Mouse (Mus musculus) liver, embryonic 16.5 days (tissue): ENCODE results near the gene Mecom. TPM values are rescaled to one million over a fixed set of nuclear protein-coding genes. Genes with fewer than 3 reads are reported as not detected.

Experiments
- ATAC-seq: fragments of 200-750 bp; cut with Nextera tagmentation; 2 replicates; pipeline ENCODE4 v1.8.0; 2017; ENCODE audit warnings: low read depth, mild to moderate bottlenecking, moderate number of reproducible peaks, moderate library complexity
- H3K27ac ChIP-seq: fragments of 300-500 bp; sonication (generic); 2 replicates; pipeline ENCODE4 v1.5.1; 2014; ENCODE audit warnings: mild to moderate bottlenecking, low read length
- H3K27me3 ChIP-seq: fragments of 300-500 bp; sonication (generic); 2 replicates; pipeline ENCODE4 v1.6.1; 2014; ENCODE audit warnings: low read depth, low read length, mixed read lengths; ENCODE audit not compliant: control insufficient read depth, insufficient read depth
- H3K36me3 ChIP-seq: fragments of 300-500 bp; sonication (generic); 2 replicates; pipeline ENCODE4 v1.6.1; 2014; ENCODE audit warnings: mild to moderate bottlenecking; ENCODE audit not compliant: control insufficient read depth, insufficient read depth
- H3K4me1 ChIP-seq: fragments of 300-500 bp; sonication (generic); 2 replicates; pipeline ENCODE4 v1.6.1; 2014; ENCODE audit warnings: low read depth, low read length, mixed read lengths; ENCODE audit not compliant: control insufficient read depth
- H3K4me2 ChIP-seq: fragments of 300-500 bp; sonication (generic); 2 replicates; pipeline ENCODE4 v1.6.1; 2014; ENCODE audit warnings: low read depth, low read length, mixed read lengths
- H3K4me3 ChIP-seq: fragments of 300-500 bp; sonication (generic); 2 replicates; pipeline ENCODE4 v1.5.1; 2014; ENCODE audit warnings: low read depth, mild to moderate bottlenecking, low read length
- H3K9ac ChIP-seq: fragments of 300-500 bp; sonication (generic); 2 replicates; pipeline ENCODE4 v1.6.1; 2014; ENCODE audit warnings: low read depth, low read length
- H3K9me3 ChIP-seq: fragments of 300-500 bp; sonication (generic); replicated peaks from 2 replicates; pipeline ENCODE4 v1.6.1; 2016; ENCODE audit warnings: low read length; ENCODE audit not compliant: control insufficient read depth
- WGBS: fragments of 180-500 bp; shearing (Covaris S2); extraction: QIAGEN DNeasy Blood & Tissue Kit; methylation state at CpG from one replicate; pipeline ENCODE4 v1.1.7; 2014; ENCODE audit not compliant: insufficient replicate concordance; 5-methylcytosine and 5-hydroxymethylcytosine counted together
- polyA plus RNA-seq: library from polyadenylated mRNA; unstranded; fragments of >200 nt; fragmentation: Nextera tagmentation; extraction: Ambion mirVana; gene quantifications from 2 replicates; pipeline ENCODE4 v1.2.1, GENCODE M21; 2015

Mecom gene
- polyA plus RNA-seq, 1 experiment from 2014 or later = 1.0 TPM

DNA sequence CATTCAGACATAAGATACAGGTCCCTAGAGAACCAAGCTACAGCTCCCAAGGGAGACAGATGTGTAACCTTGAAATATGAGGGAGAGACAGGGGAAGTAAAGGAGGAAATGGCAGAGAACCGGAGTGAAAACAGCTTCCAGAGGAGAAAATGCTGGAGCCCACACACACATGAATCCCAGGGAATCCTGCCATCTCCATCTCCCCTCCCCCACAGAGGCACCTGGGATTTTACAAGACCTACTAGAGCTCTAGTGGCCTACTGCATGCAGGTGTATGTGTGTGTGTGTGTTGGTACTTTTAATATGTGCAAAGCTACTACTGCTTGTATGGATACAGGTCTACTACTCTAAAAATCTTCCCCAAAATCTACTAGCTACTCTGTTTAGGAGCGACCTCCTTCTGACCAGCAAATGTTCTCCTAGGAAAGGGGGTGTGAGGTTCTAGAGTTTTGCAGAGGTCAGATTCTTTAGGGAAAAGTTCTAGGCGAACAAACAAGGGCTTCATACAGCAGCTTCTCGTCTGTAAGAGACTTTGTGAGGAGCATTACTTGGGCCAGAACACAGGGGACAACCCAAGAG, 36.7 kb downstream of the Mecom start:
- Histone ChIP-seq H3K4me2 (no peak overlapping the region), H3K4me1 (peaks cover 5% of the 10 kb centered on the region), H3K9ac (no peak overlapping the region), H3K4me3 (no peak overlapping the region), H3K36me3 (no peaks in the 10 kb centered on the region), H3K27me3 (peaks cover 98% of the 10 kb centered on the region), H3K9me3 (no peaks in the 10 kb centered on the region), H3K27ac (no peak overlapping the region)
- WGBS = 21% methylated on average over 4 of the region's 4 CpGs
- ATAC-seq = no peak

DNA sequence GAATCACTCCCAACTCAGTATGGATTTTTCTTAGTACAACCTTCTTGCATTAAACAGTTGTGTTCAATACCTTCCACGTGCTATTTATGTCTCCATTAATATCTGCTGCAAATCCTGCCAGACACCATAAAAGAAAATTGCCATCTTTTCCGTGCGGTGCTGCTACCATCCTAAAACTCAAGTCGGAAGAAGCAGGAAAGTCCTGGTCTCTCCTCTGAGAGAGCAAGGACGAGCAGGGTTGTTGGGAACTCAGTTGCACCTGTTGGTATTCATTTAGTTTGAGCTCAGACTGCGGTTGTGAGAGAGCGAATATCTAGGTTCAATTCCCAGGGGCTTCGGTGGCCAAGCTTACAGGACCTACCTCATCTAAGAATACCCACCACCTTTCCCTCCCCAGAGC, 37.2 kb downstream of the Mecom start:
- H3K9me3 ChIP-seq = no peaks in the 10 kb centered on the region
- H3K4me2 ChIP-seq = no peak overlapping the region
- no peak for ATAC-seq
- peaks cover 5% of the 10 kb centered on the region for H3K4me1 ChIP-seq
- no peaks in the 10 kb centered on the region for H3K36me3 ChIP-seq
- no peak overlapping the region for H3K27ac ChIP-seq
- 25% methylated on average over 8 of the region's 8 CpGs for WGBS
- H3K4me3 ChIP-seq = no peak overlapping the region
- H3K9ac ChIP-seq = no peak overlapping the region
- H3K27me3 ChIP-seq = peaks cover 98% of the 10 kb centered on the region

DNA sequence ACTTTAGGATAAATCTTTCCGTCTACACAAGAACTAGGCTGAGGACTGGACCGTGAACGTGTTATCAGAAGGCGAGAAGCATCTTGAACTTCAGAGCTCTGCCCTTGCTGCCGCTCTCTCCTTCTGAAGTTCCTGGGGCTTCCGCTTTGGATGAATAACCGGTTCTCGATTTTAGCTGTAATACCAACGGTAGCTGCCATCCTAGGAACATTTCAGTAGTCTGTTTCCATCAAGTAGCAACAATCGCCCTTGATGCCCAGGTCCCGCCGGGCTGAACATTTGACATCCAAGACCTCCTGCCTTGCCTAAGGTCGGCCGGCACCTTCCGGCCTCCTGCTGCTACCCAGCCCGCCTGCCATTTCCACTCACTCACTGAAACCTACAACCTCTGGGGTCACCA, 37.7 kb downstream of the Mecom start:
- no peak overlapping the region for H3K9ac ChIP-seq

DNA sequence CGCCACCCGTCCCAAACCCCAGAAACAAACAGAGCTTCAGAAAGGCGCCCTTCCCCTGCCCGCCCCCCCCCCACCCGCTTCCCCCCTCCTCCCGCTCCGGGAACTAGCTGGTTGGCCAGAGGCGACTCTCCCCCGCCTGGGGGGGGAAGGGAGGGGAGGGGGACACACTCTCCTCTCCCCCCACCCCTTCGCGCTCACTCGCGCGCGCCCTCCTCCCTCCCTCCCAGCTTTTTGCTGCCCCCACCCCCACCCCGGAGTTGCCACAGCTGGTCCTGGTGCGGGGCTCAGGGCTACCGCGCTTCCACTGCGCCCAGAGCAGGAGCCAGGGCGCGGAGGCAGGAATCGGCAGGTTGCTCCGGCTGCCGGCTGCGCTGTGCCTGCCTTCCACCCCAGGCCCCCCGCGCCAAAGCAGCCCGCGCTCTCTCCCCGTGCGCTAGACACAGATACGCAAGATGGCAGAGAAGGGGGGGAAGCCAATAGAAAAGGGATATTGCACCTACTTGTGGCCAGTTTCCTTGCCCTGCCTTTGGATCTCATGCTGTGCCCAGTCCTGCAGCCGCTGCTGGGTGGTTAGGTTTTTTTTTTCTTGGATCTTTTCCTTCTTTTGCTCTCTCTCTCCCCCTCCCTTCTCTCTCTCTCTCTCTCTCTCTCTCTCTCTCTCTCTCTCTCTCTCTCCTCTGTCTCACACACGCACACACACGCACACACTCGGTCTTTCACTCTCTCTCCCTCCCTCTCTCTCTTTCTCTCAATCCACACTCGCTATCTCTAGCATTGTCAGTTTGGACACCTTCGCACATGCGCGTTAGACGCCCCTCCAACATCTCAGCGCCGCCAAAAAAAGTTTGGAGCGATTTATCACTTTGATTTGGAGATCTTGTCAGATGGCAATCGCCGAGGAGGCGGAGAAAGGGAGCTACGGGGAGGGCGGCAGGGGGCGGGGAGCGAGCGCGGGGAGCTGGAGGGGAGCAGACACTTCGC, 38.6 kb downstream of the Mecom start:
- no peak for ATAC-seq
- peak overlapping the region; percentile 52 for H3K4me3 ChIP-seq
- peak overlapping the region; percentile 66 for H3K4me2 ChIP-seq
- 1% methylated on average over 40 of the region's 55 CpGs for WGBS
- H3K27me3 ChIP-seq = peaks cover 95% of the 10 kb centered on the region
- H3K36me3 ChIP-seq = no peaks in the 10 kb centered on the region
- peaks cover 5% of the 10 kb centered on the region for H3K4me1 ChIP-seq
- no peak overlapping the region for H3K9ac ChIP-seq
- no peaks in the 10 kb centered on the region for H3K9me3 ChIP-seq
- no peak overlapping the region for H3K27ac ChIP-seq

More for the DNA sequence above, 37.7 kb downstream of the Mecom start:
- H3K4me2 ChIP-seq = no peak overlapping the region
- no peak overlapping the region for H3K27ac ChIP-seq
- no peaks in the 10 kb centered on the region for H3K9me3 ChIP-seq
- ATAC-seq = no peak
- WGBS = 3% methylated on average over 16 of the region's 16 CpGs
- H3K27me3 ChIP-seq = peaks cover 98% of the 10 kb centered on the region
- no peaks in the 10 kb centered on the region for H3K36me3 ChIP-seq
- H3K4me1 ChIP-seq = peaks cover 5% of the 10 kb centered on the region
- H3K4me3 ChIP-seq = no peak overlapping the region

DNA sequence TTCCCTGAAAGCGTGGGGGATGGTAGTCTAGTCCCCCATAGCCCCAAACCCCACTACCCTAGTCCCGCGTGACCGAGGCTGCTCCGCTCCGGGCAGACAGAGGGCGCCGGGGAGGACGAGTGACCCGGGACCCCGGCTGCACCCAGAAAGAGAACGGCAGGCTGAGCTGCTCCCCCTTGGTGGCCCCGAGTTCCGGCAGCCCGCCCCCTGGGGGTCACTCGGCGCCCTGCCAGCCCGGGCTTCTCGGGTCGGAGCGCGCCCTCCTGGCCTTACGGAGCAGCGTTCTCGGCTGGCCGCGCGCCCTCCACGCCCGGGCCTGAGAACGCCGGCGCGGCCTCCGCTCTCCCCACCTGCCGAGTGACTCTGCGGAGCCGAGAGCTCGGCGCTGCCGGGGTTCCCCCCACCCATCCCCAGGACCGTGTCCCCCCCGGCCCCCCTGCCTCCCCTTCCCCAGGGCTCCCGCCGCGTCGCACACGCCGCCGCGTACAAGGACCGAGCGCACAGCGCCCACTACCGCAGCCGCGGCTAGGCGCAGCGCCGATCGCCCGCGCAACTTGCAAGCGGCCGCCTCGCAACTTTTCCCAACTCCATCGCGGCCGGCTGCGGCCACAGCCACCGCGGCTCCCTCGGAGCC, 39.4 kb downstream of the Mecom start:
- ATAC-seq = peak; percentile 54
- Histone ChIP-seq H3K9ac (no peak overlapping the region), H3K27me3 (peaks cover 87% of the 10 kb centered on the region), H3K4me2 (peak overlapping the region; percentile 66), H3K4me3 (peak overlapping the region; percentile 52), H3K36me3 (no peaks in the 10 kb centered on the region), H3K9me3 (no peaks in the 10 kb centered on the region), H3K4me1 (peaks cover 5% of the 10 kb centered on the region), H3K27ac (no peak overlapping the region)
- WGBS = under 1% methylated on average over 68 of the region's 73 CpGs

DNA sequence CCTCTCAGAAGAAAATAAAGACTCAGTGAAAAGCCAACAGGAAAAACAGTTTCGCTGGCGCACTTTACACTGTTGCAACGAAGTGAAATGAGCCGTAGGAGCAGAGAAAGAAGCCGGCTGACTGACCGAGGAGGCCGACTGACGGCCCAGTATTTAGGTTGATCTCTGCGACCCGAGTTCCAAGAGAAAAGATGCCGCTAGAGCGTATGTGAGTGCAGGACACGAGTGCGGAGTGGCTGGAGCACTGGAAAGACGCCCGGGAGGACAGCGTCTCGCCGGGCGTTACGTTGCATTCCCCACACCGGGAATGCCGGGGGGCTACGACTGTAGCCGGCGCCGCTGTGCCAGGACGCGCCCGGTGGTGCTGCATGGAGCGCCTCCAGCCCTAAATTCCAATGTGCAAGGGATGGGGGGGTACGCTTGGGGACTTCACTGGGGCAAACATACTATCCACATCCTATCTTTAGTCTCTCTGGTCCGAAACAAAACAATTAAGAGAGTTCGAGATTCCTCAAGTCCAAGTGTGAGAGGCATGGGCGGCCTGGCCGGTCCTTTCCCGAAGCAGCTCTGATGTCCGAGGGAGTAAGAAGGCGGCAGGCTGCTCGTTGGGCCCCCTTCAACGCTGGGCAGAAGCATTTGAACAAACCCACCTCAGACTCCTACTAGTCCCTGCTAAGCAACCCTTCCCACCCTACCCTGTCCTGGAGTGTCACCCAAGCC, 40.1 kb downstream of the Mecom start:
- no peak overlapping the region for H3K27ac ChIP-seq
- peak overlapping the region; percentile 52 for H3K4me3 ChIP-seq
- H3K9ac ChIP-seq = no peak overlapping the region
- peaks cover 5% of the 10 kb centered on the region for H3K4me1 ChIP-seq
- WGBS = under 1% methylated on average over 41 of the region's 41 CpGs
- no peaks in the 10 kb centered on the region for H3K9me3 ChIP-seq
- peak overlapping the region; percentile 66 for H3K4me2 ChIP-seq
- no peak; the same call in 1 of the 2 replicates for ATAC-seq
- peaks cover 81% of the 10 kb centered on the region for H3K27me3 ChIP-seq
- no peaks in the 10 kb centered on the region for H3K36me3 ChIP-seq

DNA sequence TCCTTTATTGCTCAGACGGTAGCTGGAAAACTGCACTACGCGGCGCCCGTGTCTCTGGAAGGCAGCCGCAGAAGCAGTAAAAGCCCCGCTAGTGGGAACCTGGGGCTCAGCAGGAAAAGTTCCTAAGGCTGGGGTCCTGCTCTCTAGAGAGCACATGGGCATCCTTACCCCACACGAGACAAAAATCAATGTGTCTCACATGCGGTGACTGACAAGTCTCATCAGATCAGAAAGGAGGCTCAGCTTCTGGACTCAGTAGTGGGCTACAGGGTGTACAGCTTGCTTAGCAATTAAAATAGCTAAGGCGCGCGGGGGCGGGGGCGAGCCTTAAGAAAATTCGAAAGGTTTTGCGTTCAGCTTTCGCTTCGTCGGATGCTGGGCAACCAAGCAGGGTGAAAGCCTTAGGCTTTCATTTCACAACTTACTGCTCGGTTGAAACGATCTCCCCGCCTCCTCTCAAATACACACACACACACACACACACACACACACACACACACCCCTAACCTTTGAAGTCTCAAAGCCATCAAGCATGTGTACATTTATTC, 40.7 kb downstream of the Mecom start:
- no peak overlapping the region for H3K27ac ChIP-seq

DNA sequence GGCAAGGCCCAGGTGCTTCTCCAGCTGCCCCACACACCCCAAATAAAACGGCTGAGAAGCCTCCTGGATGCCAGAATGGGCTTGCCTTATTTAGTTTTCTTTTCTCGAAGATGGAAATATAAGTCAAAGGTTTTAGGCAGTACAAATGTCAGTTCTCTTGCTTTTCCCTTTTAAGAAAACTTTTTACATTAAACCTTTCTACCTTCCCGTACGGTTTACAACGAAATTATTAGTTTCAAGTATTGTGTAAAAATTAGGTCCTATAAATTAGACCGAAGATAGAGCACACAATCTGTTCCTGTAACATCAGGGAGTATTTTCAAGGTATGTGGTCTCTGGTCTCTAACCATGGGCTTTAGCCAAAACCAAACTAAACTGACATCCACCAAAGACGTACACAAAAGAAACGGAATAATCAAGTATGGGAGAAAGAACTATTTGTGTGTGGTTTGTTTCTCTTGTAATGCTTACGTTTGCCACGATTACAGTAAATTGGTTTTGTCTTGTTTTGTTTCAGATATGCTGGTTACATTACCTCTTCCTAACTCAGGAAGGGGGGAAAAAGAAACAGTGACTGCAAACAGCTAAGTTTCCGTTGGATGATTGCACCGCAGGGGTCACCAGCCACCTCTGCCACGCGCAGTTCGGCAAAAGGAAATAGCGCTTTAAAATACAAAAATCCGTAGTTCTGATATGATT, 41.3 kb downstream of the Mecom start:
- no peak overlapping the region for H3K27ac ChIP-seq

More for the DNA sequence above, 40.7 kb downstream of the Mecom start:
- peaks cover 5% of the 10 kb centered on the region for H3K4me1 ChIP-seq
- H3K9ac ChIP-seq = no peak overlapping the region
- WGBS = under 1% methylated on average over 22 of the region's 22 CpGs
- peaks cover 74% of the 10 kb centered on the region for H3K27me3 ChIP-seq
- no peaks in the 10 kb centered on the region for H3K36me3 ChIP-seq
- H3K4me3 ChIP-seq = peak overlapping the region; percentile 52
- H3K9me3 ChIP-seq = no peaks in the 10 kb centered on the region
- ATAC-seq = no peak
- peak overlapping the region; percentile 66 for H3K4me2 ChIP-seq

More for the DNA sequence above, 41.3 kb downstream of the Mecom start:
- 0 out of 2 replicates have a peak overlapping the region, but pooled peaks have one; percentile 66 for H3K4me2 ChIP-seq
- WGBS = 6% methylated on average over 17 of the region's 17 CpGs
- H3K36me3 ChIP-seq = no peaks in the 10 kb centered on the region
- H3K9ac ChIP-seq = no peak overlapping the region
- H3K27me3 ChIP-seq = peaks cover 68% of the 10 kb centered on the region
- H3K4me1 ChIP-seq = peaks cover 5% of the 10 kb centered on the region
- ATAC-seq = no peak
- H3K4me3 ChIP-seq = no peak overlapping the region; the same call in 1 of the 2 replicates
- H3K9me3 ChIP-seq = no peaks in the 10 kb centered on the region
